Mouse (Mus musculus): ENCODE measurements at regions not wholly inside any gene's neighbourhood (a gene's known extent, or its start where the extent isn't known, plus 50 kb on each side); places are given as distances from the start of the nearest gene placed in this dataset.

DNA sequence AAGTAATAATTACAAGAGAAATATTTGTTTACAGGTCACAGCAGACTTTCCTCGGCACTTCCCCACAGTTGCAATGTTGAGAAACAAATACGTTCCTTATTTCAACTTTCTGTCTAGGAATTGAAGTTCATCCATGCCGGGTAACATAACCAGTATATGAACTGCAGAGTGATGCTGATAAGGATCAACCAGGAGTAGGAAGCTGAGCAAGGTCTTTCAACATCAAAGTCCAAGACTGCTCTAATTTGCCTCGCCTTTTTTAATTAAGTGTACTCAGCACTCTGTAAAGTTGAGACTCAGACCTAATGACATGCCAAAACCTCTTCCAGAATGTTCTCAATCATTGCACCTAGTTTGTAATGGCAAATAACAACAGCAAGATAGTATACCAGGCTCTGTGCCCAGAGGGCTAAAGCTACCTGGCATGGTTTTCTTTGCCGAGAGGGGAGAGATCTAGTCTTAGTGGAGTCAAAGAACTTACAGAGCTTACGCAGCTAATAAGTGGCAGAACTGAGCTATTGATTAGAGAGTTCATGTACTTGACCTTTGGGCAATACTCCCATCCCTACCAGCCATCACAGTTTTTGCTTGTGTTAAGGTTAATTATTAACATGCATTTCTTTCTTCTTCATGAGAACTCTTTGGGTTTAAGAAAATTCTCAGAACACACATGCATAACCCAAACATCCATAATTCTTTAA is 131.6 kb upstream of the BC052040 start:
- no peaks in the 10 kb centered on the region for H3K79me2 ChIP-seq (ENCODE audit: control insufficient read depth, insufficient read depth)
- TF ChIP-seq MYOG (IDR thresholded peaks at IDR 0.05; ENCODE audit: control insufficient read depth, extremely low read depth, insufficient read length) = no peak
- TF ChIP-seq MYOD1 (IDR thresholded peaks at IDR 0.05; ENCODE audit: control insufficient read depth, insufficient read length, low read depth) = no peak
- no peak for TF ChIP-seq CTCF (IDR thresholded peaks at IDR 0.05; ENCODE audit: control insufficient read depth, insufficient read depth, insufficient read length)
- no peak for TF ChIP-seq FOSL1 (IDR thresholded peaks at IDR 0.05; ENCODE audit: insufficient read depth, low read length, poor library complexity, severe bottlenecking)
- TF ChIP-seq CEBPB (IDR thresholded peaks at IDR 0.05; ENCODE audit: low read depth) = no peak
- no peak for TF ChIP-seq MAX (IDR thresholded peaks at IDR 0.05)
- H3K36me3 ChIP-seq (ENCODE audit: control insufficient read depth, insufficient read depth) = no peaks in the 10 kb centered on the region
- H3K4me3 ChIP-seq (ENCODE audit: insufficient read depth, poor library complexity, severe bottlenecking) = no peak overlapping the region
- H3ac ChIP-seq (ENCODE audit: control insufficient read depth, insufficient read length, low read depth) = no peak overlapping the region
- H3K27me3 ChIP-seq (ENCODE audit: control insufficient read depth, insufficient read depth, insufficient read length) = no peaks in the 10 kb centered on the region
- H3K79me3 ChIP-seq (ENCODE audit: low read depth) = no peaks in the 10 kb centered on the region

DNA sequence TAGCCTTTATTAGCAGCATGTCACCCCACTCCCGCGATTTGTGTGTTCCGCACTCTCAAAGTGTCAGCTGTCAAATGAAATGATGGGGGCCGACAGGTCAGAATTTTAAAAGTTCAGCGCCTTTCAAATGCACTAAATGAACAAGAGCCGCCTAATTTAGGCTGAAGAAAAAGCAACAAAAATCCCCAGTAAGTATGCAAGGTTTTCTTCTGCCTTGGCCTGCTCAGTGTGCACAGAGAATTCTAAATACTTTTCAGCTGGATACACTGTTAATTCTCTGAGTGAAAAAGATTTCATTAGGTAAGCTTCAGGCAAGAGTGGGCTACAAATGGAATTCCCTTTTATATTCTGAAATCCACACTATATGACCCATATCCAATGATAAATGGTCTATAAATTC is 125.9 kb upstream of the BC052040 start:
- Histone ChIP-seq H3ac (ENCODE audit: control insufficient read depth, insufficient read length, low read depth) (no peak overlapping the region), H3K36me3 (ENCODE audit: control insufficient read depth, insufficient read depth) (no peaks in the 10 kb centered on the region), H3K79me2 (ENCODE audit: control insufficient read depth, insufficient read depth) (no peaks in the 10 kb centered on the region), H3K27me3 (ENCODE audit: control insufficient read depth, insufficient read depth, insufficient read length) (no peaks in the 10 kb centered on the region), H3K79me3 (ENCODE audit: low read depth) (no peaks in the 10 kb centered on the region), H3K4me3 (ENCODE audit: insufficient read depth, poor library complexity, severe bottlenecking) (no peak overlapping the region)
- TF ChIP-seq FOSL1 (IDR thresholded peaks at IDR 0.05; ENCODE audit: insufficient read depth, low read length, poor library complexity, severe bottlenecking) (no peak), MYOD1 (IDR thresholded peaks at IDR 0.05; ENCODE audit: control insufficient read depth, insufficient read length, low read depth) (no peak), MYOG (IDR thresholded peaks at IDR 0.05; ENCODE audit: control insufficient read depth, extremely low read depth, insufficient read length) (no peak), MAX (IDR thresholded peaks at IDR 0.05) (no peak), CEBPB (IDR thresholded peaks at IDR 0.05; ENCODE audit: low read depth) (no peak), USF1 (IDR thresholded peaks at IDR 0.05; ENCODE audit: low read depth) (no peak), CTCF (IDR thresholded peaks at IDR 0.05; ENCODE audit: control insufficient read depth, insufficient read depth, insufficient read length) (no peak)

DNA sequence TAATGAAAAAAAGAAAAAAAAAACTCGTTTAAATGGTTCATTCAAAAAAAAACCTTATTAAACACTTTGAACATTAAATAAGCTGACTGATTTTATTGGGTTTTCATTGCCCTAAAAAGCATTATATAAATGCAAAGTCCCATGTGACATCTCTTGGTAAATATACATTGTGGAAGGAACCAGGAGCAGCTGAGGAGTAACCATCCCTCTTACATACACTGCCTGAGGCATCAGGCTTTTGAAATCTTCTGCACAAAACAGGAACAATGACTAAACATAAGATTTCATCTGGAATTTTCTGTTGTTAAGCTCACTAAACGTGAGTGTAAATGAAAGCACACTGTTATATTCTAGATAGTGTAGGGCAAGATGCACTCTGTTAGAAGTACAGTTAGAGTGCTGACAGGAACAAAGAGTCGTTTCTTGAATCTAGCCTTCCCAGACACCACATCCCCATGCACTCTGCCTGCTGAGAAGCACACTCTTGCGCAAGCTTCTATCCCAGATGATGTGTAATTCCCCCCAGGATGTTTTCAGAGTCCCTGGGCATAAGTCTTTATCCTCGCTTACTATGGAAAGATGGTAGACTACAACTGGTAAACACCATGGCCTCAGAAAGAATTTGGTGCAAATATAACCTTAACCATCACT is 125.0 kb upstream of the BC052040 start:
- H3K79me3 ChIP-seq (ENCODE audit: low read depth) = no peaks in the 10 kb centered on the region
- H3K79me2 ChIP-seq (ENCODE audit: control insufficient read depth, insufficient read depth) = no peaks in the 10 kb centered on the region
- TF ChIP-seq USF1 (IDR thresholded peaks at IDR 0.05; ENCODE audit: low read depth) (no peak), MAX (IDR thresholded peaks at IDR 0.05) (no peak), FOSL1 (IDR thresholded peaks at IDR 0.05; ENCODE audit: insufficient read depth, low read length, poor library complexity, severe bottlenecking) (no peak), MYOG (IDR thresholded peaks at IDR 0.05; ENCODE audit: control insufficient read depth, extremely low read depth, insufficient read length) (no peak), CEBPB (IDR thresholded peaks at IDR 0.05; ENCODE audit: low read depth) (peak; percentile 60)
- no peak overlapping the region for H3ac ChIP-seq (ENCODE audit: control insufficient read depth, insufficient read length, low read depth)
- no peaks in the 10 kb centered on the region for H3K27me3 ChIP-seq (ENCODE audit: control insufficient read depth, insufficient read depth, insufficient read length)
- H3K36me3 ChIP-seq (ENCODE audit: control insufficient read depth, insufficient read depth) = no peaks in the 10 kb centered on the region
- H3K4me3 ChIP-seq (ENCODE audit: insufficient read depth, poor library complexity, severe bottlenecking) = no peak overlapping the region

DNA sequence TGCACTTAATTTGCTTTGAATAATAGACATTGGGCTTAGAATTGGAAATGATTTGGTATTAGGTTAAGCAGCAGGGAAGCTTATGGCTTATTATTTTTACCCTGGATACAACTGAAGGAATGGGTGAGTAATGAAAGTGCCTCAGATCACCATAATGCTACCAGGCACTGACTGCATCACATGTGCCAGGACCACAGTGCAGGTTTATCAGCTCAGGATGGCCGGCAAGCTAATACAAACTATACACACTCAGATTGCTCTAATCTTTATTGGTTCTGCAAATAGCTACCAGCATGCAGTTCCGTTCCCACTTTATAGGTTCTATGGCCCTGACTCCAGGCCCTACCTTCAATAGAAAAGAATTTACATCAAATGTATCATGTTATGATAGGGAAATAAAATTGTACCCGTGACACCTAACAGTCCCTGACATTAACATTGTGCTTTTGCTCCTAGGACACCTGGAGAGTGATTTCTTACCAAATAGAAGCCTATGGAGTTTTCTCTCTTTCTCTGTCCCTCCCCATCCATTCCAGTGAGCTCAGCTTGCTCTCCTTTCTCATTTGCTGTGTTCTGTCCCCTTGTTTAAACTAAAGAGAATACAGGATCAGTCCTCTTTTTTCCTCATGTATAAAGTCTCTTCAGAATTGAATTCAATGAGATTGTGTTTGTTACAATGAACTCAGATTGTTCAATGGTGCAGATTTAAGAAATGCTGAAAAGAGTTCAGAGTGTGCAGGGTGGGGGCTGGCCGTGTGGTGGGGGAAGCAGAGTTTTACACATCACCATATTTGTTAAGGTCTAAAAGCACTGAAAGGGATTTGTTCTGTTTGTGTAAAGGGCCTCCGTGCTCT is 121.3 kb upstream of the BC052040 start:
- H3K79me2 ChIP-seq (ENCODE audit: control insufficient read depth, insufficient read depth) = no peaks in the 10 kb centered on the region
- no peak for TF ChIP-seq CEBPB (IDR thresholded peaks at IDR 0.05; ENCODE audit: low read depth)
- no peak for TF ChIP-seq USF1 (IDR thresholded peaks at IDR 0.05; ENCODE audit: low read depth)
- no peak for TF ChIP-seq MYOD1 (IDR thresholded peaks at IDR 0.05; ENCODE audit: control insufficient read depth, insufficient read length, low read depth)
- no peak for TF ChIP-seq MAX (IDR thresholded peaks at IDR 0.05)
- TF ChIP-seq MYOG (IDR thresholded peaks at IDR 0.05; ENCODE audit: control insufficient read depth, extremely low read depth, insufficient read length) = no peak
- no peak for TF ChIP-seq FOSL1 (IDR thresholded peaks at IDR 0.05; ENCODE audit: insufficient read depth, low read length, poor library complexity, severe bottlenecking)
- TF ChIP-seq CTCF (IDR thresholded peaks at IDR 0.05; ENCODE audit: control insufficient read depth, insufficient read depth, insufficient read length) = no peak
- H3K27me3 ChIP-seq (ENCODE audit: control insufficient read depth, insufficient read depth, insufficient read length) = no peaks in the 10 kb centered on the region
- H3K79me3 ChIP-seq (ENCODE audit: low read depth) = no peaks in the 10 kb centered on the region
- no peak overlapping the region for H3K4me3 ChIP-seq (ENCODE audit: insufficient read depth, poor library complexity, severe bottlenecking)
- no peak overlapping the region for H3ac ChIP-seq (ENCODE audit: control insufficient read depth, insufficient read length, low read depth)
- H3K36me3 ChIP-seq (ENCODE audit: control insufficient read depth, insufficient read depth) = no peaks in the 10 kb centered on the region

DNA sequence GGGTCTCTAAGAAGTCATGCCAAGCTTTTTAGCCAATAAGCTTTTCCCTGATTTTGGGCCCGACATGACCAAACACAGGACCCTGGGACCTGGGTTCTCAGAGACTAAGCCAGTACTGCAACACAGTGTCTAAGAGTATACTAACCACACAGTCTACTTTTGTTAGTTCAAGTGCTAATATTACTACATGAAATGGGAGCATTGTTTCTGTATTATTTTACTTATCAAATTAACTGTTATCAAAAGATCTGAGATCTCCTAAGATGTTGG is 120.7 kb upstream of the BC052040 start:
- H3K79me2 ChIP-seq (ENCODE audit: control insufficient read depth, insufficient read depth) = no peaks in the 10 kb centered on the region
- H3K4me3 ChIP-seq (ENCODE audit: insufficient read depth, poor library complexity, severe bottlenecking) = no peak overlapping the region
- H3K36me3 ChIP-seq (ENCODE audit: control insufficient read depth, insufficient read depth) = no peaks in the 10 kb centered on the region
- TF ChIP-seq MAX (IDR thresholded peaks at IDR 0.05) = no peak
- TF ChIP-seq MYOD1 (IDR thresholded peaks at IDR 0.05; ENCODE audit: control insufficient read depth, insufficient read length, low read depth) = no peak
- TF ChIP-seq FOSL1 (IDR thresholded peaks at IDR 0.05; ENCODE audit: insufficient read depth, low read length, poor library complexity, severe bottlenecking) = no peak
- TF ChIP-seq CTCF (IDR thresholded peaks at IDR 0.05; ENCODE audit: control insufficient read depth, insufficient read depth, insufficient read length) = no peak
- TF ChIP-seq CEBPB (IDR thresholded peaks at IDR 0.05; ENCODE audit: low read depth) = no peak
- no peak for TF ChIP-seq USF1 (IDR thresholded peaks at IDR 0.05; ENCODE audit: low read depth)
- no peak for TF ChIP-seq MYOG (IDR thresholded peaks at IDR 0.05; ENCODE audit: control insufficient read depth, extremely low read depth, insufficient read length)
- H3ac ChIP-seq (ENCODE audit: control insufficient read depth, insufficient read length, low read depth) = no peak overlapping the region
- no peaks in the 10 kb centered on the region for H3K27me3 ChIP-seq (ENCODE audit: control insufficient read depth, insufficient read depth, insufficient read length)
- no peaks in the 10 kb centered on the region for H3K79me3 ChIP-seq (ENCODE audit: low read depth)

Data from C2C12 (cell line).